Mouse (Mus musculus) cerebellum, adult (tissue): ENCODE results near the gene Hsd11b1.

Source experiments
- ATAC-seq: cut with Nextera tagmentation; 2 replicates; pipeline ENCODE4 v1.9.2; 2017; ENCODE audit warnings: mild to moderate bottlenecking, moderate library complexity, mixed read lengths; ENCODE audit not compliant: insufficient number of reproducible peaks, low FRiP score, low TSS enrichment

Gene Hsd11b1

DNA sequence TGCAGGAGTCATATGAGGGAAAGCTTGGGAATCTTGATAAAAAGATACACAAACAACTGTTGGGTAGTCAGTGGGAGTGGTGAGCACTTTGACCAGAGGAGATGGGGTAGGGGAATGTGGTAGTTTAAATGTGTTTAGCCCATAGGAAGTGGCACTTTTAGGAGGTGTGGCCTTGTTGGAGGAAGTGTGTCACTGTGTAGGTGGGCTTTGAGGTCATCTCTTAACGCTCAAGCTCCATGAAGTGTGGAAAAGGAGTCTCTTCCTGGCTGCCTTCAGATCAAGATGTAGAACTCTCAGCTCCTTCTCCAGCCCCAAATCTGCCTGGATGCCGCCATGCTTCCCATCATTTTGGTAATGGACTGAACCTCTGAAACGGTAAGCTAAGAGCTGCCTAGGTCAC, 56.4 kb downstream of the Hsd11b1 start, which contains the start of gene Lamb3:
TSS of gene Lamb3 (plus strand) at position 197 of the 400 bp plus-strand sequence.
- no peak for ATAC-seq

DNA sequence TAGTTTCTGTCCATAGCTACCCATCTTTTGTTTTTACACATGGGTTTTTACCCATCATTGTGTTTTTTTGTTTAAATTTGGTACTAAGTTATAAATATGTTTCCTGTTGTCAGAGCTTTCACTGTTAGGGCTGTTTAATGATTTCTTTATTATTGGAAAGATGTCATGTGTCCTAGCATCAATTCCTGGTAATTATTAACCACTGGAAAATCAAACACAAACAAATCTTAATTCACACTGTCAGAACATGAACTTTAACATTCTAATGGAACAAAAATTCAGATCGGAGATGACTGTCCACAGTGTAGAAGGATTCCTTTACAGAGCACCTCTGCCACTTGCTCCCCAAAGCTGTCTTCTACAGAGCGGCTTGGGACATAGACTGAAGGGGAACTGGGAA, 58.4 kb downstream of the Hsd11b1 start:
- ATAC-seq = no peak

DNA sequence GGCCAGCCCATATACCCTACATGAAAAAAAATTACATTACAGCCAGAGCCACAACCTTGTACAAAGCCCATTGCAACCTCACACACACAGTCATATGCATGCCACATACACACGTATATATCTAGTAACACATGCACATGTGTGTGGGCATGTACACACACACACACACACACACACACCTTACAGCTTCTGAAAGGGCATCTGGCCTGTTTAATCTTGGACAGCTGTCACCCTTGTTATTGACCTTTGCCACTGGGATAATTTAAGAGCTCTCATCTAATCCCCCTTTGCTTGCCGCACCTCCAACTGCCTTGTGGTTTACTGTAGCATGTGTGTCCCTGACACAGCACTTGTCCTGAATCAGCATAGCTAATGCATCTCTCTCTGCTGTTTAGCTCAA, 60.1 kb downstream of the Hsd11b1 start:
- ATAC-seq = no peak

DNA sequence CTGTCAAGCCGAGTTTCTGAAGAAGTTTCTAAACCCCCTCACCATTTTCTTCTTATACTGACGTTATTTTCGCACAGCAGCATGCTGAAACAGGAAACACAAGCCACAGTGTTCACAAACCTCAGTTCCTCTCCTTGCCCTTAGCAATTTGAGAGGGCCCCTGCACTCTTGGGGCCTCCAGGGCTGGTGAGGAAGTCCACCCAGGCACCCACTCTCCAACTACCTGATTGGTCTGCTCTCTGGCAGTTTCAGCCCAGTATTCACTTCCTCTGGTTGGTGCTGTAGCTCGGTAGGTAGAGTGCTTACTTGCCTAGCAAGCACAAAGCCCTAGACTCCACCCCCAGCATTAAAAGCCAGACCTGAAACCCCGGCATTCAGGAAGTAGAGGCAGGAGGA, 62.5 kb downstream of the Hsd11b1 start, which contains the start of gene Traf3ip3:
TSS of gene Traf3ip3 (minus strand) at position 321 of the 396 bp plus-strand sequence.
- ATAC-seq = no peak

DNA sequence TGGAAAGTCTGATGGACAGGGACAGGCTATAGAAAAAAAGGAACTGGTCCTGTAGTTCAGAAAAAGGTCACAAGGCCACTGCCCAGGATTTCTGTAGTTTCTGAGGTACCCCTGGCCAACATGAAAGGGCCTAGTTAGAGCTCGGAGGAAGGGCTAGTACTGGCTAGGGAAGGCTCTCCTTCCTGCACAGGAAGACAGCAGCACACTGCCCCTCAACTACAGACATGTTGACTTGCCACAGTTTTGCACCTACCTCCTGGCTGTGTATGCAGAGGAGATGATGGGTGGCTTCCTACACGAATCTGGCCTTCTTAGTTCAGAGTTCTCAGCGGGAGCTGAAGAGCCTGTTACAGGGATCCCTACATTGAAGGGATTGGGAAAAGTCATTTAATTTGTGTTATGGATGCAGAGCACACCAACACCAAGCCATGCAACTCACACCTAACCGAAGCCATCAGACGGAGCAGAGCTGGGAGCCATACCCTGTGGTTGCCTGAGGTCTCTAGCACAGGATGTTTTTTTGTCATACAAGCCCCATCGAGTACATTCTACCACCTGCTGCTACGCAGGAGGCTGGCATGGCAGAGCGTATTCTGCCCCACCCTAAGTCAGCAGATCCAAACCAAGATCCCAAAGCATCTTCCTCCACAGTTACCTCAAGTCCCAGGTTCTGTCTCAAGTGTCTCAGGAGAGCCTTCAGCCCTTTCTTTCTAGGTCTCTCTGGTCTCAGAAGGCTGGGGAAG, 63.1 kb downstream of the Hsd11b1 start:
- ATAC-seq = no peak

DNA sequence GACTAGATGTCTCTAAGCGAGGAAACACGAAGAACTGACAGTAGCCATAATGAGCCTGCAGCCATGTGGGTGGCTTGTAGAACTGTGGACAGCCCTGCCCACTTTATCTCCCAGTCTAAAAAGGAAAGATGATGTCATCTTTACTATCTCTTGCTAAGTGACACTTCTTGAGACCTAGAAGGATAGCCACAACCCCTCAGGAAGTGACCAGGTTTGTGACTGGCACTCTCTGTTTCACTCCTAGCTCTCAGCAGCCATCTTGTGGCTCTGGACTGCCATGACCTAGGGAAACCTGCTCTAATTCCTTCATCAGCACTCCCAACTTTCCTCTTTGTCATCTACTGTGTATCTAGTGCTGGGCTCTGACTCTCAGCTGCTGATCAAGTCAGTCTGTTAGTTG, 65.6 kb downstream of the Hsd11b1 start:
- ATAC-seq = no peak

DNA sequence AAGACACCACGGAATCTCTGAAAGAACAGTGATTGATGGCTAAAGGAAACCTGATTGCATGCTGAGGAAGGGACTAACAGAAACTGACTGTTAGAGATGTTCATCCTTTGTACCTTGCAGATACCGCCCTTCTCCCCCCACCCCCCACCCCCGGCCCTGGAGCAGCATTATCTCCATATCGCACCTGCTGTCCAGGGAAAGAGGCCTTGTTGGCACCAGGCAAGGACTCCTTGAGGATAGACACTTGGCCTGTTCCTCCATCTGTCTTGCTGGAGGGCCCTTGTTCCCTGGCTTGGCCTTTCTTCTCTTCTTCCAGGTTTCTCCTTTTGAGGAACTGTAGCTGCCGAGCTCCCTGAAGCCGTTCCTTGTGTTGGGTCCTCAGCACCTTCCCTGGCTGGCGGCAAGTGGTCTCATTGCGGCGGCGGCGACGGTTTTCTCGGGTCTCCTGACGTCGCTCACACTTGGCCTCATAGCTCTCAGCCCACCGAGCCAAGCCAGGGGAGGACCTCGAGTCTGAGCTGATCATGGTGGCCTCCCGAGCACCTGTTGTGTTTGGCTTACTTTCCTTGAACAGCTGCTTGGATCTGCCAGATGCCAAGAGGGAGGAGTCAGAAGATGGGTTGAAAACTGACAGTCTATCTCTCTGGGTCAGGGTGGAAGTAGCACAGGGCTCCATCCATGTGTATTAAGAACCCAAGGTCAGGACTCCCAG, 66.2 kb downstream of the Hsd11b1 start:
- ATAC-seq = no peak

DNA sequence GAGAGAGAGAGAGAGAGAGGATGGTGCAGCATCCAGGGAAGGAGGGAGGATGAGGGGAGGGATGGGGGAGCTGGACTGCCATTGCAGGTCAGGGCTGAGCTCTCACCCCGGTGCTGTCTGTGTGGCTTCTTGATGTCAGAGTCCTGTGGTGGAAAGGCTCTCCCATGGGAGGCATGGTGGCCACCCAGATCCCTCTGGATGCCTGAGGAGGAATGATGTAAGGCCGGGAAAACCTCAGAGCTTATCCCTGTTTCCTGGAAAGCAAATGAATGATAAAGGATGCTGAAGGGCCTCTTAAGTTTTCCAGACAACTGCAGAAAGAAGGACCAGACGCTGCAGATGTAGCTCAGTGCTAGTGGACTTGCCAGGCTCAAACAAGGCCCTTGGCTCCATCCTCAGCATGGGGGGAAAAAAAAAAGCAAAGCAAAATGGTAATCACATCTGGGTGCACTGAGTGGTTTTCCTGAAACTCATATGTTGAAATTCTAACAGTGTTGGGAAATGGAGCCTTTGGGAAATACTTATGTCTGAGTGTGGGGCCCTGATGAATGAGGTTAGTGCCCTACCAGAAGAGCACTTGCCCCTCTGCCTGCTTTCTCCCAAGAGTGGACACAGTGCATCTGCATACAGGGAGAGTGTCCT, 68.6 kb downstream of the Hsd11b1 start:
- ATAC-seq = no peak

DNA sequence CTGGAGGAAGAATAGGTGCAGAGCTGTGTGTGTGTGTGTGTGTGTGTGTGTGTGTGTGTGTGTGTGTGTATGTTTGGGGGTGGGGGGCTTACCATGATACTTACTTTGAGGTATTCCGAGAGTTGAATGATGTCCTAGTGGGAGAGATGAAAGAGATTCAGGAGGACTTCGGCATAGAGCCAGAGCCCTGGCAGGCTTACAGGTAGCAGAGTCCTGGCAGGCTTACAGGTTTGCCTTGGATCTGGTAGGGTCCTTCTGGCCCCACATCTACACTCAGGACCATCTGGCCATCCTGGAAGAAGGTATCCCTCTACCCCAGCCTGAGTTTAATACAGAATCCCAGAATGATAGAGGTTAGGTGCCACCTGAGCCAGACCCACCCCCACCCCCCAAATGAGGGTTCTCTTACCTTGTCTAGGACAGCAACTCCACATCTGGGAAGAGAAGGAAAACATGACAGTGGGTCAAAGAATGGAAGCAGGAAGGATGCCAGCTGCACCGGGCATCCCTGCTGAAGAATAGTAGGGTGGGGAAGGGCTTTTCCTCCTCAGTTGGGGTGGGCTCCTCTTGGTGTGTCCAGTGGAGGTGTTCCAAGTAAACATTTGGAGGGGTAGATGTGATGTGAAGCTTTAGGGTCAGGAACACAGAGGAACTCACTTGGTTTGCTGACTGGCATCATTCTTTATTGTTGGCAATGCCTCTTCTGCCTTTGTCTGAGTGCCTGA, 69.3 kb downstream of the Hsd11b1 start:
- ATAC-seq = peak; percentile 53; the same call in 1 of the 2 replicates

DNA sequence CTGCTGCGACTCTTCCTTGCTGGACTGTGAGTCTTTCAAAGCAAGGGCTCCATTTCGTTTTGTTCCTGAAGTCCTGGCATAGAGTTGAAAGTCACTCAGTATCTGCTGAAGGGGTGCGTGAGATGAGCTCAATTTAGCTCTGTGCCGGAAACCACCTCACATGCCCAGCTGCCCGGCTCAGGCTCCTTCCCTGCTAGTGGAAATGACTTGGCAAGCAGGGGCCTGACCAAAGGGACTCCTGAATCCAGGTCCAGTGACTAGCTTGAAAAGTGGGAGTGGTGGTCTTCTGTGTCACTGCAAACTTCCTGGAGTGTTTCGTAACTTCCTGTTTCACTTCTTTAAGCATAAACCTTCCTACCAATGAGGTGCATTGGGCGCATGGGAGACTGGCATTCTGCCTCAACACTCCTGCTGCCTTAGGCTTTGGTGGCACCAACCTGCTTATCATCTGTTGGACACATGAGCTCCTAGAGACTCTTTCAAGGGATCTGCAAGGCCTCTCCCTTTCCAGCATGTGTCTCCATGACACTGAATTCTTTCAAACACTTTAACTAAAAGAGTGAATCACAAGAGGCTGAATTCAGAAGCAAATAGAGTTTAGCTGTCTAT, 72.1 kb downstream of the Hsd11b1 start:
- no peak for ATAC-seq

DNA sequence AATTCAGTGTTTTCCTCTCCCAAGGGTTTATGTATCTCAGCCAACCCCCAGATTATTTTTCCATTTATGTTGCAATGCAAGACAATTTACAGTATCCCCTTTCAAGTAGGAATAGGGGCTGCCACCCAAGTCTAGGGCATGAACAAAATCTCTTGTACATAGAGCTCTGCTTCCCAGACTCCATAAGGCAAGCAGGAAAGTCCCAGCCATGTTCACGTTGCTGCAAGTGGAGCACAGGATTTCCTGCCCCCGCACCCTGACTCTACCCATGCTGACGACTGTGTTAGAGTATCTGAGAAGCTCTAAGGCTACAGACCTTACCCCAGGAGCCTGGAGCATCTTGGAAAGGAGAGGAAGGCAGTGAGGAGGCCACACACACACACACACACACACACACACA, 74.1 kb downstream of the Hsd11b1 start:
- no peak for ATAC-seq

DNA sequence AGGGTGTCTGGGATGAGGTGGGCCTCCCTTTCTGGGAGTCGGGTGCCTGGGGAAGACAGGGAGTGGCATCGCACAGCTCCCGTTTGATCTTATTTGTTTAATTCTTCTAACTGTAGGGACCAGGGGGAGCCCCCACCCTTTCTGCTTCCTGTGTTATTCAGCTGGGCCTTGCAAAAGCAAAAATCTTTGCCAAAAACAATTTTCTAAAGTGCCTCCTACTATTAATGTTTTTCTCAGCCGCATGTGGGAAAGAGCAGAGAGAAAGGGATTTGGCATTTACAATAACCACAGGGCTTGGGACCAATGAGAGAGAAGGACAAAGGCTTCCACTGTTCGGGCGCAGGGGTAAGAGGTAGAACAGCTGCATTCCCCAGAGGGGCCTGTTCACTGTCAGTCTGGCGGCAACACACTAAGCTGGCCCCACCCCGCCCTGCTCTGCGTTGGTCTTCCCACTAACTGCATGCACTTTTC, 74.7 kb downstream of the Hsd11b1 start:
- ATAC-seq = no peak

DNA sequence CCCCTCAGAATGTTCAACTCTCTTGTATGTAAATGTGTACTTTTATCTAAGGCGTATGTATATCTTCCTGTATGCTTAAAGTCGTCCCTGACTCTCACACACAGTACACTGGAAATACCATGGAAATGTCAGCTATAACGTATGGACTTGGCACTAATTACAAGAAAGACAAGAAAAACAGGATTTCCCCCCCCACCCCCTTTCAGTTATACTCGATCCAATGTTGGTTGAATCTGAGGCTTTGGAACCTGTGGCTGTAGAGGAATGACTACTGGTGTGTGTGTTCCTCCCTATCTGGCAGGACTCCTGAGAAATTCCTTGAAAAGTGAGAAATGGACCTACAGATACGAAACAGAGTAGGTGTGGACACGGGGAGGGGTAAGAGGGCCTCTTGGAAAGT, 75.6 kb downstream of the Hsd11b1 start:
- no peak for ATAC-seq

DNA sequence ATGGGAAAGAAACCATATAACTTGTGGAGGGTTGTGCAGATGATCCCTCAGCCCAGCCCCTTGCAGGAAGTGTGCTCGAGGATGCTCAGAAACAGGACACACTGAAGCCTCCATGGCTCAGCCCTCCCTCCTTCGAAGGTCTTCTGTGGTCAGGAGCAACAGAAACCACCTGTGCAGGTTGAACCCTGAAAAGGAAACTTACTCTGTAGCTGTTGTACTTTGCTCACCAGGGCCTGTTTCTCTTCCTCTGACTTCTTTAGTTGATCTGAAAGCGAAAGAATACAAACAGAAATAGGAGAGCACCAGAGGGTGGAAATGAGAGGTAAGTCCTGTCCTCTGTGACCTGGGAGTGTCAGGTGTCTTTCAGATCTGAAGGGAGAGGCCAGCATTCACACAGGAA, 82.8 kb downstream of the Hsd11b1 start:
- ATAC-seq = no peak

DNA sequence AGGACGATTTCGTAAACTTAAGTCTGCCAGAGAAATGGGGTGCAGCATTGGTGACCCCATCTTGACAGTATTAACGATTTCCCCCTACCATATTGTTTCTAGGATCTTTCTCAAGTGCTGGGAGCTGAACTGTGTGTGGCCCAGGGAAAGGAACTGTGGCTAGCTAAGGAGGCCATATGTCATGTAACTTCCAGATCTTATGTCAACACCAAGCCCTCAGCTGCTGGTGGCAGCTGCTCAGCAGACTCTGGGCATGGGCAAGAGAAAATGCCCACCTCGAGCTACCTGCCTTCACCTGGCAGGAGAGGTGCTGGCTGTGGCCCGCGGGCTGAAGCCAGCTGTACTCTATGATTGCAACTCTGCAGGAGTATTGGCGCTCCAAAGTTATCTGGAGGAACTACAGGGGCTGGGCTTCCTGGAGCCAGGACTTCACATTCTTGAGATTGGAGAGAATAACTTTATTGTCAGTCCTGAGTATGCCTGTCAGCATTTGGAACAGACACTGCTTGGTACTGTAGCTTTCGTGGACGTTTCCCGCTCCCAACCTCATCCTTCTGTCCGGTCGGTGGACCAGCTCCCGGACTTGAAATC, 89.6 kb downstream of the Hsd11b1 start:
- no peak for ATAC-seq

DNA sequence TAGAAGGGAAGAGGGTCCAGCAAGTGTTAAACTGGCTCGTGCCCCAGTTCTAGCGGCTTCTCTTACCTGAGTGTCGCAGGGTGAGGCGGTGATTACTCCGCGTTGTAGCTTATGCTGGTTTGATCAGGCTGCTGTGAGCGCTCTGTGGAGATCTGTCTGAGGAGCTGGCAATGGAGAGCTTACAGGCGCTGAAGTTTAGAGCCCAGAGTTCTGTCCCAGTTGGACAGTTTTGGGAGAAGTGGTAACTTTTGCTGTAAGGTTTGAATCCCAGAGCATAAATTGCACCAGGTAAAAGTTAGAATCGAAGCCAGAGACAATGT, 90.1 kb downstream of the Hsd11b1 start:
- ATAC-seq = no peak

DNA sequence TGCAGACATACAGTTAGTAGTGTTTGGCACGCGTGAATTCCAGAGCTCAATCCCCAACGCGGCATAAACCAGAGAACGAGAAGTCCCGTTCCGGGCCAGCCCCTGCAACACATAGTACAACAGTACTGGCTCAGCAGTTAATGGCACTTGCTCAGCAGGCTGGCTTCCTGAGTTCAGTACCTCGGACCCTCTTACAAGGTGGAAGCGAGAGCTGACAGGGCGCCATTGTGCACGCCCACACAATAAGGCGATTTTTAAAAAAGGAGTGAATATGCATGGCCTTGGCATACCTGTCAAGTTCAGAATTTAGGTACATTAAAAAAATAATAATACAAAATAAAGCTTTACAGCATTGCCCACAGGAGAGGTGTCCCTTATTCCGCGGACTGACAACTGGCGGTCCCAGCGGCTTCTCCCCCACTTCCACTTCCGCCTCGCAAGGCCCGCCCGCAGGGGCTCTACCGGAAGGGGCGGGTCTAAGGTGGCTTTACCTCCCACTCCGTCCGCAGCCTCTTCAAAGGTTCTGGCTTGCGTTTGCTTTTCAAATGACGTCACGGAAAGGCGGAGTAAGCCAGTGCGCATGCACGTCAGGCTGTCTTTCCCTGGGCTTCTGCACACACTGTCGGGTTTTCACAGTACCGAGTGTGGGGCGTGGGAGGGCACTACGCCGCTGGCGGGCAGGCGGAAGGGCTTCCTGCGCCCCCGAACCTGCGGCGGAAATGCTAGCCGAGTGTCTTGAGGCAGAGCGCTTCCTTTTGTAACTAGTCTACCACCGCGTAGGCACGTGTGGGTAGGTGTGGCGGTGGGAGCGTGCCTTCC, 90.7 kb downstream of the Hsd11b1 start:
- ATAC-seq = peak; percentile 94
